36 mouse cellular contexts compared by ENCODE assay signal in the genomic region with DNA sequence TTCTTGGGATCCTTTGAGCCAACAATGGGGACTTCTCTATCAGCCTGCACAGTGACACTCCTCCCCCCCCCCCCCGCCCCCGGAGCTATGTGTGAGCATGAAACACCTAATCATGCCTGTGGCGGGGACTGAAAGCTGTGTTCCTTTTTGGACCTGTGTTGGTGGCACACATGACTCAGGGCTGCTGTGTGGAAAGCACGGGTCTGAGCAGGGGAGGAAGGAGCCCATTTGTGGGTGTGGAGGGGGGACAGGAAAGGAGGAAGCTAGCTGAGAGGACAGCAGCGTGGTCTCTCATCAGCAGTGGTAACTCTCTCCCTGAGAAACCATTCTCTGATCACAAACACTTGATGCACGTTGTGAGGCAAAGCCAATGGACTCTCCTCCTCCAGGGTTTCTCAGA. TPM values are rescaled to one million over a fixed set of nuclear protein-coding genes. Genes with fewer than 3 reads are reported as not detected.
DNase-seq lines count a peak whose midpoint lies in the region; ATAC-seq and TF ChIP-seq lines count a peak whose summit lies in the region.
"Had no signal": no experiment of that assay in that cellular context is flagged by ENCODE, and none has a peak within 500 bp of the region (broad histone marks: within the 10 kb centered on the region; RNA-seq: fewer than 3 reads in every experiment).

No protein-coding gene starts in this region.

- DNase-seq in midbrain, embryonic 10.5 days (ENCODE audit: low spot score) = no peak
- no peak for DNase-seq in midbrain, postnatal 0 days (ENCODE audit: low spot score)
- DNase-seq in brain, adult 2 months (ENCODE audit: low read depth, low spot score) = peak; percentile 39
- DNase-seq in hindbrain, embryonic 10.5 days (ENCODE audit: low spot score) = no peak
- no peak for DNase-seq in frontal cortex, adult 2 months (ENCODE audit: extremely low spot score in 1 of 2, low spot score in 1 of 2)
- no peak for DNase-seq in cerebellum, adult 18-20 months
- DNase-seq: adrenal gland, postnatal 10 days; cerebellum, postnatal 14 days; forebrain, postnatal 0 days; gastrocnemius, postnatal 14 days; kidney, postnatal 14 days; layer of hippocampus, adult 9-11 months; midbrain, embryonic 14.5 days; right cerebral cortex, postnatal 4 days had no signal

- H3K9me3 ChIP-seq in midbrain, embryonic 10.5 days (replicated peaks) = no peaks in the 10 kb centered on the region
- no peaks in the 10 kb centered on the region for H3K9me3 ChIP-seq in midbrain, postnatal 0 days (ENCODE audit: low read length)
- no peaks in the 10 kb centered on the region for H3K9me3 ChIP-seq in megakaryocyte, embryonic 14.5 days
- H3K9me3 ChIP-seq in hindbrain, embryonic 10.5 days = no peaks in the 10 kb centered on the region
- H3K9me3 ChIP-seq: embryonic facial prominence, embryonic 10.5 days; embryonic facial prominence, embryonic 15.5 days; forebrain, embryonic 12.5 days; heart, embryonic 10.5 days; heart, embryonic 15.5 days; limb, embryonic 13.5 days; lung, embryonic 15.5 days; neural tube, embryonic 12.5 days; stomach, embryonic 15.5 days had no signal

- no peak for ATAC-seq in midbrain, postnatal 0 days (ENCODE audit: low FRiP score)
- ATAC-seq: forebrain, postnatal 0 days; intestine, postnatal 0 days; Patski had no signal

- H3K4me1 ChIP-seq in midbrain, embryonic 10.5 days = peaks cover 48% of the 10 kb centered on the region
- H3K4me1 ChIP-seq in midbrain, postnatal 0 days (ENCODE audit: insufficient read depth, low read length) = peaks cover 7% of the 10 kb centered on the region
- peaks cover 26% of the 10 kb centered on the region for H3K4me1 ChIP-seq in megakaryocyte, embryonic 14.5 days
- peaks cover 41% of the 10 kb centered on the region for H3K4me1 ChIP-seq in hindbrain, embryonic 10.5 days (replicated peaks)

- peaks cover 11% of the 10 kb centered on the region for H3K36me3 ChIP-seq in midbrain, embryonic 10.5 days
- H3K36me3 ChIP-seq in midbrain, postnatal 0 days (ENCODE audit: insufficient read depth, low read length) = peaks cover 31% of the 10 kb centered on the region
- peaks cover 74% of the 10 kb centered on the region for H3K36me3 ChIP-seq in megakaryocyte, embryonic 14.5 days (replicated peaks; ENCODE audit: low read length)
- H3K36me3 ChIP-seq in hindbrain, embryonic 10.5 days = peaks cover 25% of the 10 kb centered on the region
- H3K36me3 ChIP-seq: lung, embryonic 15.5 days had no signal

- 61% methylated on average over 6 of the region's 6 CpGs for WGBS in midbrain, embryonic 10.5 days
- 51% methylated on average over 4 of the region's 6 CpGs for WGBS in midbrain, postnatal 0 days
- WGBS in hindbrain, embryonic 10.5 days = 58% methylated on average over 6 of the region's 6 CpGs

- TF ChIP-seq CTCF in midbrain, postnatal 0 days (IDR thresholded peaks at IDR 0.05) = no peak

- peaks cover 44% of the 10 kb centered on the region for H3K27me3 ChIP-seq in midbrain, embryonic 10.5 days (ENCODE audit: low read depth, poor library complexity, severe bottlenecking)
- H3K27me3 ChIP-seq in midbrain, postnatal 0 days (ENCODE audit: insufficient read depth, low read length) = no peaks in the 10 kb centered on the region
- peaks cover 51% of the 10 kb centered on the region for H3K27me3 ChIP-seq in megakaryocyte, embryonic 14.5 days (replicated peaks)
- peaks cover 38% of the 10 kb centered on the region for H3K27me3 ChIP-seq in hindbrain, embryonic 10.5 days (ENCODE audit: insufficient read depth, poor library complexity, severe bottlenecking)
- H3K27me3 ChIP-seq: Patski had no signal

- H3K9ac ChIP-seq in midbrain, postnatal 0 days (replicated peaks; ENCODE audit: low read length, poor library complexity, severe bottlenecking) = no peak overlapping the region
- H3K9ac ChIP-seq: embryonic facial prominence, embryonic 15.5 days; forebrain, postnatal 0 days; heart, embryonic 15.5 days; lung, embryonic 15.5 days; neural tube, embryonic 12.5 days; stomach, embryonic 15.5 days had no signal

- H3K4me3 ChIP-seq in midbrain, embryonic 10.5 days = no peak overlapping the region
- no peak overlapping the region for H3K4me3 ChIP-seq in midbrain, postnatal 0 days (ENCODE audit: low read depth, low read length)
- peak overlapping the region; percentile 62 for H3K4me3 ChIP-seq in megakaryocyte, embryonic 14.5 days (replicated peaks)
- H3K4me3 ChIP-seq in hindbrain, embryonic 10.5 days = no peak overlapping the region
- H3K4me3 ChIP-seq: embryonic facial prominence, embryonic 10.5 days; embryonic facial prominence, embryonic 15.5 days; forebrain, embryonic 12.5 days; heart, embryonic 15.5 days; limb, embryonic 13.5 days; lung, embryonic 15.5 days; myocyte; neural tube, embryonic 12.5 days; stomach, embryonic 15.5 days had no signal

- H3K27ac ChIP-seq in midbrain, embryonic 10.5 days (replicated peaks) = 0 out of 2 replicates have a peak overlapping the region, but pooled peaks have one; percentile 46
- H3K27ac ChIP-seq in midbrain, postnatal 0 days (ENCODE audit: low read depth, low read length) = no peak overlapping the region
- H3K27ac ChIP-seq in hindbrain, embryonic 10.5 days = no peak overlapping the region
- H3K27ac ChIP-seq: embryonic facial prominence, embryonic 10.5 days; embryonic facial prominence, embryonic 15.5 days; forebrain, embryonic 12.5 days; heart, embryonic 10.5 days; heart, embryonic 15.5 days; hindbrain, embryonic 14.5 days; limb, embryonic 13.5 days; lung, embryonic 15.5 days; stomach, embryonic 15.5 days had no signal

- H3K4me2 ChIP-seq in midbrain, postnatal 0 days (ENCODE audit: low read depth, low read length, poor library complexity, severe bottlenecking) = no peak overlapping the region
- H3K4me2 ChIP-seq: embryonic facial prominence, embryonic 15.5 days; forebrain, embryonic 12.5 days; hindbrain, embryonic 14.5 days; limb, embryonic 13.5 days; liver, embryonic 11.5 days; lung, embryonic 15.5 days had no signal

RNA-seq across cellular contexts. Expression of a gene that starts 12.6 kb away (rescaled TPM):
- 0.09 TPM in 1 of 2 replicates, not detected in the other for polyA plus RNA-seq in midbrain, embryonic 10.5 days (2016; fragmentation: Nextera tagmentation; extraction: Ambion mirVana)
- total RNA-seq in midbrain, postnatal 0 days (2014; rRNA removed) = not detected in 2 replicates
- not detected in 2 replicates for polyA plus RNA-seq in midbrain, postnatal 0 days (2015; fragmentation: Nextera tagmentation; extraction: Ambion mirVana)
- polyA plus RNA-seq in megakaryocyte, embryonic 14.5 days (2012; ENCODE audit: insufficient read depth, low replicate concordance) = 0.48 TPM in 1 of 2 replicates, not detected in the other
- not detected in 2 replicates for polyA plus RNA-seq in hindbrain, embryonic 10.5 days (2016; fragmentation: Nextera tagmentation; extraction: Ambion mirVana)
- polyA plus RNA-seq in frontal cortex, adult 2 months (2012; rRNA removed) = 0.06 TPM in 1 of 2 replicates, not detected in the other
- total RNA-seq: adrenal gland, postnatal 10 days; gastrocnemius, postnatal 14 days; heart, postnatal 25 days; left cerebral cortex, postnatal 25 days; megakaryocyte-erythroid progenitor cell, adult 5-6 weeks had no signal
- polyA plus RNA-seq: embryonic facial prominence, embryonic 10.5 days; forebrain, embryonic 12.5 days; forebrain, postnatal 0 days; heart, embryonic 10.5 days; heart, embryonic 15.5 days; hindbrain, embryonic 14.5 days; intestine, postnatal 0 days; kidney, embryonic 14.5 days; limb, embryonic 13.5 days; liver, embryonic 11.5 days; liver, embryonic 16.5 days; lung, embryonic 15.5 days; midbrain, embryonic 14.5 days; neural tube, embryonic 12.5 days; spleen, adult 2 months; stomach, embryonic 15.5 days; urinary bladder, adult 2 months had no signal

RNA-seq across cellular contexts. Expression of a gene that starts 18.1 kb away (rescaled TPM):
- polyA plus RNA-seq in midbrain, embryonic 10.5 days (2016; fragmentation: Nextera tagmentation; extraction: Ambion mirVana) = 21.3 and 24.2 TPM in 2 replicates
- 30.0 and 36.8 TPM in 2 replicates for total RNA-seq in midbrain, postnatal 0 days (2014; rRNA removed)
- 25.2 and 28.1 TPM in 2 replicates for polyA plus RNA-seq in midbrain, postnatal 0 days (2015; fragmentation: Nextera tagmentation; extraction: Ambion mirVana)
- polyA plus RNA-seq in megakaryocyte, embryonic 14.5 days (2012; ENCODE audit: insufficient read depth, low replicate concordance) = 12.3 and 18.6 TPM in 2 replicates
- polyA plus RNA-seq in hindbrain, embryonic 10.5 days (2016; fragmentation: Nextera tagmentation; extraction: Ambion mirVana) = 22.5 and 26.3 TPM in 2 replicates
- 22.6 and 24.7 TPM in 2 replicates for polyA plus RNA-seq in frontal cortex, adult 2 months (2012; rRNA removed)

RNA-seq across cellular contexts. Expression of a gene that starts 37.8 kb away (rescaled TPM):
- not detected in 2 replicates for polyA plus RNA-seq in midbrain, embryonic 10.5 days (2016; fragmentation: Nextera tagmentation; extraction: Ambion mirVana)
- total RNA-seq in midbrain, postnatal 0 days (2014; rRNA removed) = not detected in 2 replicates
- polyA plus RNA-seq in midbrain, postnatal 0 days (2015; fragmentation: Nextera tagmentation; extraction: Ambion mirVana) = not detected in 2 replicates
- 0.03 TPM in 1 of 2 replicates, not detected in the other for polyA plus RNA-seq in megakaryocyte, embryonic 14.5 days (2012; ENCODE audit: insufficient read depth, low replicate concordance)
- not detected in 2 replicates for polyA plus RNA-seq in hindbrain, embryonic 10.5 days (2016; fragmentation: Nextera tagmentation; extraction: Ambion mirVana)
- polyA plus RNA-seq in frontal cortex, adult 2 months (2012; rRNA removed) = 0.02 and 0.04 TPM in 2 replicates
- total RNA-seq: adrenal gland, postnatal 10 days; forebrain, postnatal 0 days; gastrocnemius, postnatal 14 days; heart, postnatal 25 days; left cerebral cortex, postnatal 25 days; megakaryocyte-erythroid progenitor cell, adult 5-6 weeks had no signal
- polyA plus RNA-seq: embryonic facial prominence, embryonic 10.5 days; embryonic facial prominence, embryonic 15.5 days; forebrain, embryonic 12.5 days; forebrain, postnatal 0 days; heart, embryonic 10.5 days; heart, embryonic 15.5 days; hindbrain, embryonic 14.5 days; intestine, postnatal 0 days; kidney, embryonic 14.5 days; limb, embryonic 13.5 days; liver, embryonic 11.5 days; lung, embryonic 15.5 days; midbrain, embryonic 14.5 days; neural tube, embryonic 12.5 days; Patski; stomach, embryonic 15.5 days had no signal
